Mouse (Mus musculus) T-helper 1 cell (primary cell): ENCODE data around the gene Oat.

ENCODE experiments used
- in situ Hi-C: fragments of 300-600 bp; cut with MboI, MseI; formaldehyde crosslinking; loops from one replicate; pipeline ENCODE4 v1.15.1; 2025; ENCODE audit warnings: high pct_unique_total_duplicates

Gene Oat

GRCm38 (mm10) chr7:132541566-132541965 is 34.6 kb downstream of the Oat start:
- in situ Hi-C loops, result no loop called here

GRCm38 (mm10) chr7:132540597-132540996 is 35.6 kb downstream of the Oat start:
- in situ Hi-C loops, result no loop called here

GRCm38 (mm10) chr7:132529206-132529605 is 47.0 kb downstream of the Oat start:
- in situ Hi-C loops, result no loop called here

- in situ Hi-C loops, result loop anchor here (25.0 kb wide), 1 partner anchor 626 kb away; no protein-coding TSS in a partner anchor
Measured at GRCm38 (mm10) chr7:132513419-132513982, 62.7 kb downstream of the Oat start.

- in situ Hi-C loops, result loop anchor here (25.0 kb wide), 1 partner anchor 622 kb away; no protein-coding TSS in a partner anchor
Measured at GRCm38 (mm10) chr7:132509110-132509509, 67.1 kb downstream of the Oat start.
